Mouse (Mus musculus) small intestine, adult 2 months (tissue): ENCODE results near the gene Pcdh15.

ENCODE experiments used
- CTCF ChIP-seq: fragments of 200-500 bp; IDR thresholded peaks from 2 replicates; pipeline ENCODE4 v1.5.1; 2012; ENCODE audit warnings: low read depth, mild to moderate bottlenecking, control low read depth, inconsistent platforms, low read length, moderate library complexity, mixed read lengths; ENCODE audit not compliant: insufficient replicate concordance, insufficient read length; ENCODE audit errors: extremely low read depth
- POLR2A ChIP-seq: fragments of 200-500 bp; IDR thresholded peaks from 2 replicates; pipeline ENCODE4 v1.6.1; 2012; ENCODE audit warnings: low read depth, mild to moderate bottlenecking, control low read depth, inconsistent platforms, low read length, moderate library complexity

GRCm38 (mm10) chr10:73947799-73948198 lies 848.7 kb downstream of the Pcdh15 start:
- TF ChIP-seq CTCF (no peak), POLR2A (no peak)
